Mouse (Mus musculus) ZHBTc4 (cell line): ENCODE data around the gene Ift46.
"Not testable (repeated sequence)": the region's sequence is repeated elsewhere in the genome, so short reads cannot be mapped to it uniquely, and the experiment has no call there.

ENCODE experiments used
- DNase-seq: peaks from one replicate; pipeline ENCODE4 v3.0.0-alpha.2; 2011; ENCODE audit warnings: low read depth, low spot score

The Ift46 gene

DNA sequence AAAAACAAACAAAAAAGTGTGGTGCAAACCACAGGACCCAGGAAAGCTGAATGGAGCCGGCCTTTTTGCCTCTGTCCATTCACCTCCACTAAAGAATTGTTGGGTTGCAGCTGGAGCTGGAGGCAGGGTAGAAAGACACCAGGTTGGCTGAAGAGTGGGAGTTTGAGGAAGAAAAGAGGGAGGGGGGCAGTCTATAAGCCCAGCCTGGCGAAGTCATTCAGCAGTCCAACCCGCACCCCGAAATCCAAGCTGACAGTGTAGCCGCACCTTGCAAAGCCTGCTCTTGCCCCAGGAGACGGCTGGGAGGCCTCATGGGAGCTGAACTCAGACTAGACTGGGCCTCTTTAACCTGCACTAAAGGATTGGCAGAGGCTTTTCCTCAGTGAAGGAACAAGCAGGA lies 31.8 kb upstream of the Ift46 start:
- no peak for DNase-seq

DNA sequence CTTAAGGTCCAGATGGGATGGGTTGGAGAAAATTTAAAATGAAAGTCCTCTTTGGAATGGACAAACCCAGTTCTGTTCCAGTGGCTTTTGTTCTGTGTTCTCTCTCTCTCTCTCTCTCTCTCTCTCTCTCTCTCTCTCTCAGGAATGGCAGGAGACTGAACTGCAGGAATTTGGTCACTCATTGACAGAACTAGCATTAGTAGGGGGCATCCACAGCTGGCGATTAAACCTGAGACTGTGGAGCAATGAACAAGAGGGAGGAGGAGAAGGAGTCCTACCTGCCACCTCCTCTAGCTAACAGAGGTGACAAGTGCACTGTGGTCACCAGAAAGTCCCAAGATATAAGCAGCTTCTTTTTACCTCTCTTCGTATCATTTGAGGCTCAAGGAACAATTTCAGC lies 31.4 kb upstream of the Ift46 start:
- DNase-seq: no peak

DNA sequence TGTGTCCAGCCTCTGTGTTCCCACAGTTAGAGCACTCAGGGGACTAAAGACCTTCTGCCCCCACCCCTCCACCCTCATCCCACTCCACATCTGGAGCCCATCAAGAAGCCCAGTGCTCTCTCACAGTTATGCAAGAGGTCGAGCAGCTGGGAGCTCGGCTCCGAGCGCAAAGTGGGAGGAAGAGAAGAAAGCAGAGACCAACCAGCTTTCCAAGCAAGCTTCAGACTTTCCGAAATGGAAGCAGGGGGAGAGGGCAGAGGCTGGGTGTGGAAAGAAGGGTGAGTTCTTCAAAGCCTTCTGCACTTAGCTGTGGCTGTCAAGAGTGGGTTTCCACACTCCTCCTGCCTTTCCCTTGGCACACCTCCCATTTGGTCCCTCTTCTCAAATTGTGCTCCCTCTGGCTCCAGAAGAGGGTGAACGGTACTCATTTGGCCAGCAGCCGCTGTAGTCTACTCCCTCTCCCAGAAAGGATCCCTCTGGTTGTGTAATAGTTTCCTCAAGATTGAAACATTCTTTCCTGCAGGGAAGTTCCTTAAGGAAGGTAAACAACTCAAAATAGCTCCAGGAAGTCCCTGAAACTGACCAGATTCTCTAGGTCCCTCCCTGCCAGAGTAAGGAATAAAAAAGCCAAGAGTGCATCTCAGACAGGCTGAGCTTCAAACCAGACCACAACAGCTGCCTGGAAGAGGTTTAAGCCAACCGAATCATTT lies 30.3 kb upstream of the Ift46 start:
- DNase-seq: no peak

DNA sequence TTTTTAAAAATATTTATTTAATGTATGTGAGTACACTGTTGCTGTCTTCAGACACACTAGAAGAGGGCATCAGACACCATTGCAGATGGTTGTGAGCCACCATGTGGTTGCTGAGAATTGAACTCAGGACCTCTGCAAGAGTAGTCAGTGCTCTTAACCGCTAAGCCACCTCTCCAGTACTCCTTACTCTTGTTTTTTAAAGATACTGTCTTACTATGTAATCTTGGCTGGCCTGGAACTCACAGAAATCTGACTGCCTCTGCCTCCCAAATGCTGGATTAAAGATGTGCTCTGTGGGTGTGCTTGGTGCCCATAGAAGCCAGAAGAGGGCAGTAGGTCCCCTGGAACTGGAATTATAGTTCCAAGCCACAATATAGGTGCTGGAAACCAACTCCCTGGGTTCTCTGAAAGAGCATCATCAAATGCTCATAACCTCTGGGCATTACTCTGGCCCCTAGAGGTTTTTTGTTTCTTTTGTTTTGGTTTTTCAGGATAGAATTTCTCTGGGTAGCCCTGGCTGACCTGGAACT lies 27.0 kb upstream of the Ift46 start:
- DNase-seq: no peak

DNA sequence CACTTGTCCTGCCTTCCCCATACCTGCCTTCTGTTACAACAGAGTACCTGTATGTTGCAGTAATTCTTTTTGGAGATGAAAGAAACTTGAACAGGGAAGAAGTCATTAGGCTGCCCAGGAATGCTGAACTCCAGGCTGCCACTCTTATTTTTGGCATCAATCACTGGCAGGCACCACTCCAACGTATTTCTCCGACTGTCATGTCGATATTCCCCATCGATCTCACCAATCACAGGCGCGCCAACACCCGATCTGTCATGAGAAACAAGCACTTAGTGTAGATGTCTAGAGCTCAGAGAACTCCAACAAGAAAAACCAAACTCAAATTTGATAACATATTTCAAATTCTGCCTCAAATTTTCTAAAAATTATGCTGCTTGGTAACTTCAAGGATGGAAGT lies 22.3 kb upstream of the Ift46 start:
- DNase-seq: no peak

DNA sequence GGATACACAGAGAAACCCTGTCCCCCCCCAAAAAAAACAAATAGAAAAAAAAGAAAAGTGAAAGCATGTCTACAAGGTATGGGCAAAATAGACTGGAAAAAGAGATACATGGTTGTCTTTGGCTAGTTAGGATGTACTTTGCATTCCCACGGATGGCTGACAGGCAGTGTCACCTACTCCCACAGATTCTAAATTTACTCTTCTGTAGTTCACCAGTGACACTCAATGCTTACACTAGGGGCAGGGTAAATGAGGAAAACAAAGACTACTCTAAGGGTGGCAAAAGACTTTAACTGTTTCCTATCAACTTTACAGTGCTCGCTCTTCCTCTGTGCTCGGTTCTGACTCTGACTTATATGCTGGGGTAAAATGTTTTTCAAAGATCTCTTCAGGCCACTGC lies 21.0 kb upstream of the Ift46 start:
- no peak for DNase-seq

DNA sequence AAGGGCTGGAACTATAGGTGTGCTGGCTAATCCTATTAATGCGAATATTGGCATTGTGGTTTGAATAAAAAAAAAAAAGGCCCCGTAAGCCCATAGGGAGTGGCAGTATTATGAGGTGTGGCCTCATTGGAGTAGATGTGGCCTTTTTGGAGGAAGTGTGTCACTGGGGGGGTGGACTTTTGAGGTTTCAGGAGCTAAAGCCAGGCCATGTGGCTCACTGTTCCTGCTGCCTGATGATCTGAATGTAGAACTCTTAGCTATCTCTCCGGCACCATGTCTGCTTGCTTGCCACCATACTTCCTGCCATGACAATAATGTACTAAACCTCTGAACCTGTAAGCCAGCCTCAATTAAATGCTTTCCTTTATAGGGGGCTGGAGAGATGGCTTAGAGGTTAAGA lies 20.4 kb upstream of the Ift46 start:
- DNase-seq: no peak

DNA sequence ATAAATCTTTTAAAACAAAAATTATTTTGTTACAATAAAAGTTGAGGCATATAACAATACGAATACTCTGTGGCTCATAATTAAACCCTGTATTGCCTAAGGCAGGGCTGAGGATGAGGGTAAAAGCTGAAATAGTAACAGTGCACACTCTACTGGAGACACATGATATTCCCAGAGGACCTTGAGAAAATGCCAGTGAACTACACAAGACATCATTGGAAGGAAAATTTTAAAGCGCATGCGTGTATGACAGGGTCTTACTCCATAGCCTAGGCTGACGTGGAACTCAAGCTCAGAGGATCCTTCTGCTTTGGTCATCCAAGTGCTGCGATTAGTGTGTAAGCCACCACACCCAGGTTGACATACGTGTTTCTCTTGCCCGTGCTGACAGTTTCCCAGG lies 19.2 kb upstream of the Ift46 start:
- peak; percentile 50 for DNase-seq

DNA sequence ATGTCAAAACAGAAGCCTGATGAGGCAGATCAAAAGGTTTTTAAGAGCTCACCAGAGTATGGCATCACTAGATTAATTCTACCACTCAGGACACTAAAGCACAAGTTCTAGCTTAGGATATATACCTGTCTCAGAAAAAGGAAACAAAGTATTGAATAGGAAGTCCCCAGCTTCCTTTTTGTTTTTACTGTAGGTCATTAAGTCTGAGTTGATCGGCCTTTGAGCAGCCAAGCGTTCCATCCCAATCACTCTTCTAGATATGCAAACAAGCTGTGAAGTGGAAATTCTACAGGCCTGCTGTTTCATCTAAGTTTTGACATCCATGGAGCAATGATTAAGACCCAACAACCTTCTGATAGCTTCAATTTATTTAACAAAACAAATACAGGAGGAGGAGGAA lies 6.8 kb upstream of the Ift46 start:
- no peak for DNase-seq

DNA sequence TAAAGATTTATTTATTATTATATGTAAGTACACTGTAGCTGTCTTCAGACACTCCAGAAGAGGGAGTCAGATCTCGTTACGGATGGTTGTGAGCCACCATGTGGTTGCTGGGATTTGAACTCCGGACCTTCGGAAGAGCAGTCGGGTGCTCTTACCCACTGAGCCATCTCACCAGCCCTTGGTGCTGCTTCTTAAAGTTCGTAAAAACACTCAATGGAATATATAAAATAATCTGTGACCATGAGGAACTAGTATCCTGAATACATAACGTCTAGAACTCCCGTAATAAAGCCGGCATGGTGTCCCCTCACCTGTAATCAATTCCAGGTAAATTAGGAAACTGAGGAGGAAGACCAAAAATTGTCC lies 304 bp downstream of the Ift46 start:
- DNase-seq: not testable (repeated sequence)

DNA sequence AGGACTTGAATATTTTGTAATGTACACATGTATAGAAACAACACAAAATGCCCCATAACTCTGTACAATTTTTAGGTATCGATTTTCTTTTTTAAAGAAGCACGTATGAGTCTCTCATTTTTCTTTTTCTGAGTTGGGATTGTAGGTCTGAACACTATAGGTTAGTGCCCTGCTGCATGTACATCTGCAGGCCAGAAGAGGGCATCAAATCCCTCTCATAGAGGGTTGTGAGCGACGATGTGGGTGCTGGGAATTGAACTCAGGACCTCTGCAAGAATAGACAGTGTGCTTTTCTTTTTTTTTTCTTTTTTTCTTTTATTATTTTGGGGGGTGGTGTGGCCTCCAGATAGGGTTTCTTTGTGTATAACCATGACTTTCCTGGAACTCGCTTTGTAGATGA lies 3.7 kb downstream of the Ift46 start:
- DNase-seq: peak; percentile 43

DNA sequence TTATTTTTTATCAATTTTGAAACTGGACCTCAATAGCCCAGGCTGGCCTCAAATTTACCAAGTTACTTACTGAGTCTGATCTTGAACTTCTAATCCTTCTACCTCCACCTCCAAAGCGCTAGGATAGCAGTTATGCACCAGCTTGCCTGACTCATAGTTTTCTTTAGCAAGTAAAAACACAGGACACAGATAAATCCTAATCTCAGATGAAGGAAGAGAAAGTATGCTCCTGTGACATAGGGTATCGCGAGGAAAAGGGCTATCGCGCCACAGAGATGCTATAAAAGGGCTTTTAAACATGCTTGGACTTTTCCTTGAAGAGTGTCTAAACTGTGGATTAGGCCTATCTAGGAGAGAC lies 4.7 kb downstream of the Ift46 start:
- DNase-seq: no peak

DNA sequence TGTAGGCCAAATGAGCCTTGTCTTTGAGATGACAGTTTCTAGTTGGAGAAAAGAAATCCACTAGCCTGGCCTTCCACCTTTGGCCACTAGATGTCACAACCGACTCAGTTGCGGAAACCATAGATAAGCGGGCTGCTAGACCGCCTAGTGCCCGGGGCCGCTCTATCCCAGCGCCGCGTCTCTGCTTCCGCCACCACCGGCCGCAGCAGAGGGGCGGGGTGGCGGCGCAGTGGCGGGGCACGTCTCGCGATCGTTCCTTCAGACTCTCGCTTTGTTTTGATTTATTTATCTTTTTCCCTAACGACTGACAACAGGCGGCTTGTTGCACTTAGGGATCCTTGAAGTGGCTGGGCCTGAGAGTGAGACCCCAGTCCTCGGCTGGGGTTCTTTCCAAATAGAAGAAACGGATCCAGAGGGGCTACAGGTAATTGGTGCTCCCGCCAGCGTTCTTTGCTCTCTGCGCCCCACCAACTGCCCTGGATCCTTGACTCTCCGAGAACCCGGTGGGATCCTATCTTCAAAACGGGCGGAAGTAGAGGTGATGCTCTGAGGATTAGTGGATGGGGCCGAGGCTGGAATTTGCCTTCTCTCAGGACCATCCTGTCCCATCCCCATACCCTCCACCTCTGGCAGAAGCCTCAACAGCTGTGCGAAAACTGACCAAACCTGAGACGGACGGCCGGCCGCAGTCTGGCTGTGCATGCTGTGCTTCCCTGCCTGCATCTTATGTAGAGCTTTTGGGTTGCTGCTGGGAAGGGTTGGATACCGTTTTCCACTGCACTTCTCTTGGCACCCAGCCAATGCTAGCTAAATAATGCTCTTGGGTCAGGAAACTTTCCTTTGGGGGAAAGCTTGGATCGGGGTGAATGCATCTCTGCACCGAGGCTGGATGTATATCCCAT lies 5.3 kb downstream of the Ift46 start:
- peak; percentile 98 for DNase-seq

DNA sequence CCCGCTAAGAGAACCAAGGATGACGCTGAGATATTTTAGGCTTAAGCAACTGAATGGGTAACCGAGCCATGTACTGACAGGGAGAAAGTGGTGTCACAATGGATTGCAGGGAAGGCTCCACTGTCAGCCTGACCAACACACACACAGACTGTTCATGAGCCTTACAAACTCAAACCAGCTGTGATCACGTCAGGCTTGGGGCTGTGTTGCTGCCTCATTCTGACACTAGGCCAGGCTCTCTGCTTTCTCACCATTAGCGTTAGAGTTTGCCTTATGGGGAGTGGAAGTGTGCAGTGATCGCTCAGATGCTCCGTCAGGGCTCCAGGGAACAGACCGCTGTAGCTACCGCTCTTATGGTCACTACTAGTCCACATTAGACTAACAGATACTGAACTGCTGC lies 25.1 kb downstream of the Ift46 start:
- DNase-seq: no peak

DNA sequence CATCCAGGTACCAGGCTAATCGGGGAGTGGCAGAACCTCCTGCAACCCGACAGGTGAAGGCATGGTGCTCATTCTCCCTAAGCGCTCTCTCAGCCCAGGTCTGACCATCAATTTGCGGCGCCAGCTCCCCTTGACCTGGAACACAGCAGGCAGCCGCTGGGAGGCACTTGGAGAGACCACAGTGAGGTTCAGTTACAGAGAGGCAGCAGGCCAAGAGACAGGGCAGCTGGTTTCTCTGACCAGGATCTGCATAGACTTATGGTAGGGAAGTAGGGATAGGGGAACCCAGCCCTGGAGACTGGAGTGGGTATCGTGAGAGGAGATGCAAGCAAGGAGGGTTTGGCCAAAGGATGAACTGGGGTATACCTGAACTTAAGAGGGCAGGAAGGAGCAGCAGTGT lies 30.6 kb downstream of the Ift46 start:
- DNase-seq: no peak

DNA sequence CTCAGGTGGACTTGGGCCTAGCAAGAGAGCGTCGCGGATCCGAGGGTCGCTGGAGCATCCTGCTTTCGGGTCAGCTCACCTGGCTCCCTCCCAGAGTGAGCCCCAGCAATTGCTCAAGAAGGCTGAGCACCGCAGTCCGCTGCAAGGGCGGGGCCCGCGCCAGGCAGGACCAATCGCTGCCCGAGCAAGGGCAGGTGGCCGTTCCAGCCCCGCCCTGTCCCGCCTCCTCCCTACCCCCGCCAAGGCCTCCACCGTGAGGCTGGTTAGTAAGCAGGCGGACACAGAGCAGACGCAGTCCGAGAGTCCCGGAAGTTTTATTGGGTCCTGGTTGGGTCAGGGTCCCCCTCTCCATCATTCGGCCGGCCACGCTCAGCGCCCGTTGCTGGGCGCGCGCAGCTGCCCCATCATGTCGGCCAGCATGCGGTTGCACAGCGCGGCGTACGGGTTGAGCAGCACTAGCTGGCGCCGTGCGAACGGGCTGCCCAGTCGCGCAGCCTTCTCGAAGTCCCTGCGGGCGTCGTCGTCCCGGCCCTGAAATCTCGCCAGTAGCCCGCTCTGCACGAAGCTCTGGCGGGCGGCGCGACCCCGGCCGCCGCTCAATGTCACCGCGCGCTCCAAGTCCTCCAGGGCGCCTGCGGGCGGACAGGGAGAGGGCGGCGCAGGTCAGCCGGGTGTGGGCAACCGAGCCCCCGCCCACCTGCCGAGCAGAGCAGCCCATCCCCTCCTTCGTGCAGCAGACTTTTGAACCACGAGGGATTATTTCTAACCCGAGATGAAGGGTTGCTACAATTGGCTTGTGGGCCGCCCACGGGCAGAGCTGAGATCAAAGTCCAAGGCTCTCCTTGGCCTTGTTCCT lies 31.6 kb downstream of the Ift46 start, which contains the start of gene Tmem25:
TSS of gene Tmem25 (minus strand) at position 206 of the 856 bp plus-strand sequence.
- DNase-seq: peak; percentile 86

DNA sequence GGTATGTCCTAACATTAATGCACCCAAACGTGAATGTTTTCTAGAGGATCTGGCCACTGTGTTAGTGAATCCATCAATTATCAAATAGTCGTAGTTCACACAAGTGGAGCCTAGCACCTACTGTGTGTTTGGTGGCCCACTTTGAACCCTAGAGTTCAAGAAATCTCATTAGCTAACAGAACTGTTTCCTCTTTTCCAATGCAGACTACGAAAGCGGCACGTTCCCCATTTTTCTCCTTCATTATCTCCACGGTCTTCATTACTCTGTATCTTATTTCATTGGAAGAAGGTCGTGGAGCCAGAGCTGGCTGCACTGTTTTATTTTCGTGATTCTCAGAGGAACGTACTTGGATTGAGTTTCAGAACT lies 32.2 kb downstream of the Ift46 start:
- DNase-seq: no peak

DNA sequence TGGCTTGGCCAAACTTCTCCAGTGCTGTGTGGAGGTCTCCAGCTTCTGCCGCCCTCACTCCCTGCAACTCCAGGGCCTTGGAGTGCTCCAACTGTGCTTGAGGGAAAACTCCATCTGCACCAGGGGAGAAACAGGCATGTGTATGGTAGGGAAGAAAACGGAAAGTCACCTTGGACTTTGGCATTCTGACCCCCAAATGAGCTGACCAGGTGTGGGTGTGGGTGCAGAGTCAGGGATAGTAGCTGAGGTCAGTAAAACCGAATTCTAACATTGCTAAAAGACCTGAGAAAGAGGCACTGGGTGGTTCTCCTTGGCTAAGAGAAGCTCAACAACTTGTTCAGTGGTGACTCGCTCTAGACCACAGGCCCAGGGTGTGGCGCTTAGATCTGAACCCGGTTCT lies 34.0 kb downstream of the Ift46 start:
- DNase-seq: no peak

DNA sequence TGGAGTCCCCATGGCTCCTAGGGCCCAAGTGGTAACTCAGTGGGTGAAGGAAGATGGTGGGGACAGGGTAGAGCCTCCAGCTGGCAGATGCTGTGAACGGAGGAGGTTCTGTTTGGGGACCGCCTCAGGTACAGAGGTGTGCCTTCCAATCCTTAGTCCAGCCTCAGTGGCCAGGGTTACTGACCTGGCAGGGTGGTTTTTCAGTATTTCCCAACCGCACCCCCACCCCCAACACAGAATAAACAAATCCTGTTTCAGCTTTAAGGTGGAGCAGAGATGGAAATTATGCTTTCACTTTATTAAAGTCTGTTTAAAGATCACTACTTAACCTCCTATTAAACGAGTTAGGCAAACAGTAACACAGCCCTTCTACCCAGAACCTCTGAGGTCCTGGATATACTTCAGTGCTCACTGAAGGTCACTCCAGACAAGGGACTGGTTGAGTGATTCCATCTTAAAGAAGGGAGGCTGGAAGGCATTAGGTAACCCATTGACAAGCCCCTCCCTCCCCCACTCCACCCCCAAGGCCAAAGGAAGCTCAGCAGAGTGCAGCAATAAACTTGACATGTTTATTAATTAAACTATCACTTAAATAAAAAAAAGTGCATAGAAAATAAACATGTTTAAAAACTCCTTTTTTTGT lies 35.2 kb downstream of the Ift46 start, which contains the start of gene Ttc36:
TSS of gene Ttc36 (minus strand) at position 265 of the 643 bp plus-strand sequence.
- DNase-seq: no peak

DNA sequence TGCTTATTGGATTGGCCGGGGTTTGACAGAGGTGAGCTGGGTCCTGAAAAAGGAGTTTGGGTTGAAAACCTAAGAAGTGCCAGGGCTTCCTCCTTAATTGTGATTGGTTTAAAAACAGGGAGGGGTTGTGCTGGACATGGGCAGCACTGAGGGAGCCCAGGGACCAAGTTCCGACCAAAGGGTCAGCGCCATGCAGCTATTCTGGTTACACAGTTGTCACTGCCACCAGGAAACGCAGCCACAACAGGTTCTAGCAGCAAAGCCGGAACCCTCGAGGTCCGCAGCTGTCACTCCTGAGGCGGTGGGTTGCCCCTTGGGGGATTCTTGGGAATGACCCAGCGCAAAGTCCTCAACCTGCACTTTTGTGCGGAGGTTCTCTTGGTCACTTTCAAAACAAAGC lies 37.0 kb downstream of the Ift46 start:
- DNase-seq: no peak

DNA sequence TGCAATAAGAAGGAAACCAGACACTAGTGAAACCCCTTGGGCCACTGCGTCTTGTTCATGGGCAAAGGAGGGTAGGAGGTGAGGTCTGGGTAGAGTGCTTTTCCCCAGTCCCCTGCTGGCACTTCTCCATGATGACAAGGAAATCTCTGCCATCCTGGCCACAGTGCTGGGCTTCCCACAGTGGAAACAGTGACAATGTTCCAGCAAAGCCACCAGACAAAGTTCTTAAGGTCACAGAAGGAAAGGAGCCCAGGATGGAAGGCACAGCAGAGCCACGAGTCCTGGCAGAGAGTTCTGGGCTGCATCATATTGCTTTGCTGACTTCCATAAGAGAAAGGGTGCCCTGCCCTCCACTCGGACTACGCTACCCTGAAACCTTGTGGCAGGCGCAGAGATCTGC lies 37.8 kb downstream of the Ift46 start:
- no peak for DNase-seq
